Mouse (Mus musculus): ENCODE data around the gene Pfkfb2. TPM values are rescaled to one million over a fixed set of nuclear protein-coding genes. Genes with fewer than 3 reads are reported as not detected.

Pfkfb2 gene
- total RNA-seq, 1 experiment = 10.0 TPM

- Histone ChIP-seq H3K4me1 (ENCODE audit: control insufficient read depth in 2 of 2, insufficient read depth in 2 of 2, low read length in 2 of 2, poor library complexity in 1 of 2) (peaks cover 0 to 7% of the 10 kb centered on the region in 2 experiments; a peak in 2 of 4 replicates), H3K9me3 (ENCODE audit: control insufficient read depth, insufficient read depth, low read depth, low read length) (no peaks in the 10 kb centered on the region), H3K36me3 (ENCODE audit: control insufficient read depth, insufficient read depth, low read length, poor library complexity, severe bottlenecking) (no peaks in the 10 kb centered on the region), H3K27ac (ENCODE audit: insufficient read depth, low read depth, low read length, poor library complexity, severe bottlenecking) (no peak overlapping the region), H3K4me3 (ENCODE audit: insufficient read depth in 1 of 2, low read depth in 1 of 2, low read length in 2 of 2, poor library complexity in 1 of 2, severe bottlenecking in 1 of 2) (no peak overlapping the region), H3K9ac (ENCODE audit: insufficient read depth, low read depth, low read length, poor library complexity, severe bottlenecking) (no peak overlapping the region)
- no peak for DNase-seq (ENCODE audit: low read depth, low spot score)
- in situ Hi-C loops (cut with MboI; ENCODE audit: low sequenced_read_pairs in 2 of 2, unreplicated experiment in 2 of 2) = no loop called here
- TF ChIP-seq ZNF384 (IDR thresholded peaks at IDR 0.05; ENCODE audit: low read depth, low read length) (no peak), ZC3H11A (IDR thresholded peaks at IDR 0.05; ENCODE audit: borderline replicate concordance, low read depth, low read length) (no peak), CHD2 (IDR thresholded peaks at IDR 0.05; ENCODE audit: low read depth, low read length) (no peak), HCFC1 (IDR thresholded peaks at IDR 0.05; ENCODE audit: borderline replicate concordance, insufficient read depth, low read length) (no peak), MAFK (IDR thresholded peaks at IDR 0.05; ENCODE audit: insufficient read depth, low read depth, low read length) (no peak)
Measured at GRCm38 (mm10) chr1:130737916-130738315, 8.9 kb upstream of the Pfkfb2 start.

GRCm38 (mm10) chr1:130737411-130737881 lies 8.4 kb upstream of the Pfkfb2 start:
- in situ Hi-C loops (cut with MboI; ENCODE audit: low sequenced_read_pairs in 2 of 2, unreplicated experiment in 2 of 2) = no loop called here
- no peak for TF ChIP-seq ZC3H11A (IDR thresholded peaks at IDR 0.05; ENCODE audit: borderline replicate concordance, low read depth, low read length)
- no peak for TF ChIP-seq HCFC1 (IDR thresholded peaks at IDR 0.05; ENCODE audit: borderline replicate concordance, insufficient read depth, low read length)
- TF ChIP-seq MAFK (IDR thresholded peaks at IDR 0.05; ENCODE audit: insufficient read depth, low read depth, low read length) = no peak
- no peak for TF ChIP-seq ZNF384 (IDR thresholded peaks at IDR 0.05; ENCODE audit: low read depth, low read length)
- DNase-seq (ENCODE audit: low read depth, low spot score) = peak; percentile 81

GRCm38 (mm10) chr1:130734852-130735251 lies 5.8 kb upstream of the Pfkfb2 start:
- H3K9me3 ChIP-seq (ENCODE audit: control insufficient read depth, insufficient read depth, low read depth, low read length) = no peaks in the 10 kb centered on the region
- no peak overlapping the region for H3K27ac ChIP-seq (ENCODE audit: insufficient read depth, low read depth, low read length, poor library complexity, severe bottlenecking)
- in situ Hi-C loops (cut with MboI; ENCODE audit: low sequenced_read_pairs in 2 of 2, unreplicated experiment in 2 of 2) = no loop called here
- TF ChIP-seq MAFK (IDR thresholded peaks at IDR 0.05; ENCODE audit: insufficient read depth, low read depth, low read length) = no peak
- no peak overlapping the region for H3K9ac ChIP-seq (ENCODE audit: insufficient read depth, low read depth, low read length, poor library complexity, severe bottlenecking)
- no peaks in the 10 kb centered on the region for H3K36me3 ChIP-seq (ENCODE audit: control insufficient read depth, insufficient read depth, low read length, poor library complexity, severe bottlenecking)
- DNase-seq (ENCODE audit: low read depth, low spot score) = no peak
- H3K4me1 ChIP-seq (ENCODE audit: control insufficient read depth in 2 of 2, insufficient read depth in 2 of 2, low read length in 2 of 2, poor library complexity in 1 of 2) = peaks cover 0 to 2% of the 10 kb centered on the region in 2 experiments; a peak in 1 of 4 replicates
- H3K4me3 ChIP-seq (ENCODE audit: insufficient read depth in 1 of 2, low read depth in 1 of 2, low read length in 2 of 2, poor library complexity in 1 of 2, severe bottlenecking in 1 of 2) = no peak overlapping the region

More at GRCm38 (mm10) chr1:130737411-130737881, 8.4 kb upstream of the Pfkfb2 start:
- Histone ChIP-seq H3K4me1 (ENCODE audit: control insufficient read depth in 2 of 2, insufficient read depth in 2 of 2, low read length in 2 of 2, poor library complexity in 1 of 2) (peaks cover 0 to 7% of the 10 kb centered on the region in 2 experiments; a peak in 2 of 4 replicates), H3K27ac (ENCODE audit: insufficient read depth, low read depth, low read length, poor library complexity, severe bottlenecking) (no peak overlapping the region), H3K9me3 (ENCODE audit: control insufficient read depth, insufficient read depth, low read depth, low read length) (no peaks in the 10 kb centered on the region), H3K9ac (ENCODE audit: insufficient read depth, low read depth, low read length, poor library complexity, severe bottlenecking) (no peak overlapping the region), H3K36me3 (ENCODE audit: control insufficient read depth, insufficient read depth, low read length, poor library complexity, severe bottlenecking) (no peaks in the 10 kb centered on the region), H3K4me3 (ENCODE audit: insufficient read depth in 1 of 2, low read depth in 1 of 2, low read length in 2 of 2, poor library complexity in 1 of 2, severe bottlenecking in 1 of 2) (no peak overlapping the region)

GRCm38 (mm10) chr1:130734452-130734851 lies 5.4 kb upstream of the Pfkfb2 start:
- in situ Hi-C loops (cut with MboI; ENCODE audit: low sequenced_read_pairs in 2 of 2, unreplicated experiment in 2 of 2) = no loop called here
- no peak for DNase-seq (ENCODE audit: low read depth, low spot score)
- TF ChIP-seq ZC3H11A (IDR thresholded peaks at IDR 0.05; ENCODE audit: borderline replicate concordance, low read depth, low read length) (no peak), MAFK (IDR thresholded peaks at IDR 0.05; ENCODE audit: insufficient read depth, low read depth, low read length) (no peak), HCFC1 (IDR thresholded peaks at IDR 0.05; ENCODE audit: borderline replicate concordance, insufficient read depth, low read length) (no peak), CHD2 (IDR thresholded peaks at IDR 0.05; ENCODE audit: low read depth, low read length) (no peak), ZNF384 (IDR thresholded peaks at IDR 0.05; ENCODE audit: low read depth, low read length) (no peak)

DNA sequence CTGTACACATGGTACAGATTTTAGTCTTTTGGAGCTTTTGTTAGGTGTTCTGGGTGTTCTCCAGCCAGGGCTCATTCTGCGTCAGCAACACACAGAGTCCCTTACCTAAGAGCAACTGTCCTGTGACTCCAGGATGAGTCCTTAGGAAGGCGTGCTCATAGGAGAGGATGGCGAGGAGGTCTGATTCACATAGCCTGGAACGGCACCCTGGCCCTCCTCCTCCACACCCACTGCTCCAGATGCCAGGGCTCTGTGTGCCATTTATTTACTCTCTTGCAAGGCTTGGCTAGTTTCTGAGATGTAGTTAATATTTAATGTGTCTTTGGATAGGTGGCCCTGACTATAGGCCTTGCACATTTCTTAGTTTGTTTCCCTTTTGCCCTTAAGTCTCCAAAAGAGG lies 4.6 kb upstream of the Pfkfb2 start:
- no peaks in the 10 kb centered on the region for H3K36me3 ChIP-seq (ENCODE audit: control insufficient read depth, insufficient read depth, low read length, poor library complexity, severe bottlenecking)
- no peak for DNase-seq (ENCODE audit: low read depth, low spot score)
- in situ Hi-C loops (cut with MboI; ENCODE audit: low sequenced_read_pairs in 2 of 2, unreplicated experiment in 2 of 2) = no loop called here

More at GRCm38 (mm10) chr1:130734452-130734851, 5.4 kb upstream of the Pfkfb2 start:
- H3K27ac ChIP-seq (ENCODE audit: insufficient read depth, low read depth, low read length, poor library complexity, severe bottlenecking) = no peak overlapping the region
- no peak overlapping the region for H3K9ac ChIP-seq (ENCODE audit: insufficient read depth, low read depth, low read length, poor library complexity, severe bottlenecking)
- H3K36me3 ChIP-seq (ENCODE audit: control insufficient read depth, insufficient read depth, low read length, poor library complexity, severe bottlenecking) = no peaks in the 10 kb centered on the region
- no peaks in the 10 kb centered on the region for H3K9me3 ChIP-seq (ENCODE audit: control insufficient read depth, insufficient read depth, low read depth, low read length)
- H3K4me1 ChIP-seq (ENCODE audit: control insufficient read depth in 2 of 2, insufficient read depth in 2 of 2, low read length in 2 of 2, poor library complexity in 1 of 2) = peaks cover 0 to 2% of the 10 kb centered on the region in 2 experiments; a peak in 1 of 4 replicates
- no peak overlapping the region for H3K4me3 ChIP-seq (ENCODE audit: insufficient read depth in 1 of 2, low read depth in 1 of 2, low read length in 2 of 2, poor library complexity in 1 of 2, severe bottlenecking in 1 of 2)

More for the DNA sequence above, 4.6 kb upstream of the Pfkfb2 start:
- H3K4me1 ChIP-seq (ENCODE audit: control insufficient read depth in 2 of 2, insufficient read depth in 2 of 2, low read length in 2 of 2, poor library complexity in 1 of 2) = peaks cover 0 to 2% of the 10 kb centered on the region in 2 experiments; a peak in 1 of 4 replicates
- H3K27ac ChIP-seq (ENCODE audit: insufficient read depth, low read depth, low read length, poor library complexity, severe bottlenecking) = no peak overlapping the region
- TF ChIP-seq MAFK (IDR thresholded peaks at IDR 0.05; ENCODE audit: insufficient read depth, low read depth, low read length) = no peak
- no peaks in the 10 kb centered on the region for H3K9me3 ChIP-seq (ENCODE audit: control insufficient read depth, insufficient read depth, low read depth, low read length)
- H3K4me3 ChIP-seq (ENCODE audit: insufficient read depth in 1 of 2, low read depth in 1 of 2, low read length in 2 of 2, poor library complexity in 1 of 2, severe bottlenecking in 1 of 2) = no peak overlapping the region
- no peak overlapping the region for H3K9ac ChIP-seq (ENCODE audit: insufficient read depth, low read depth, low read length, poor library complexity, severe bottlenecking)

Data from ES-E14 (cell line).